Mouse (Mus musculus) kidney, adult 2 months (tissue): ENCODE results near the gene Mbtd1. TPM values are rescaled to one million over a fixed set of nuclear protein-coding genes. Genes with fewer than 3 reads are reported as not detected.

Source experiments
- DNase-seq: peaks from one replicate; pipeline ENCODE4 v3.0.0; 2021
- H3K27ac ChIP-seq: fragments of 200-500 bp; 2 replicates; pipeline ENCODE4 v1.5.1; 2012; ENCODE audit warnings: low read depth, low read length, control low read depth, inconsistent platforms; ENCODE audit not compliant: insufficient read depth
- H3K27me3 ChIP-seq: fragments of 200-500 bp; replicated peaks from 2 replicates; pipeline ENCODE4 v1.6.1; 2012; ENCODE audit warnings: mild to moderate bottlenecking, moderate library complexity, low read length, inconsistent platforms; ENCODE audit not compliant: control insufficient read depth, insufficient read depth
- H3K36me3 ChIP-seq: fragments of 200-500 bp; 2 replicates; pipeline ENCODE4 v1.6.1; 2012; ENCODE audit warnings: mild to moderate bottlenecking, moderate library complexity, low read length, inconsistent platforms; ENCODE audit not compliant: control insufficient read depth, insufficient read depth
- H3K4me1 ChIP-seq: fragments of 200-500 bp; 2 replicates; pipeline ENCODE4 v1.6.1; 2011; ENCODE audit warnings: low read length; ENCODE audit not compliant: control insufficient read depth, insufficient read depth
- H3K4me3 ChIP-seq: fragments of 200-500 bp; 2 replicates; pipeline ENCODE4 v1.5.1; 2011; ENCODE audit warnings: mild to moderate bottlenecking, low read depth, low read length, control low read depth; ENCODE audit not compliant: insufficient read depth
- CTCF ChIP-seq: fragments of 200-500 bp; conservative IDR thresholded peaks from 2 replicates; pipeline ENCODE4 v1.5.1; 2011; ENCODE audit warnings: low read depth, mild to moderate bottlenecking, control low read depth, low read length, moderate library complexity, mixed read lengths; ENCODE audit not compliant: insufficient read depth, insufficient read length
- POLR2A ChIP-seq: fragments of 200-500 bp; IDR thresholded peaks from one replicate; pipeline ENCODE4 v1.6.1; 2011; ENCODE audit warnings: low read depth, low read length, control low read depth
- WGBS: fragments of 180-500 bp; shearing (Covaris S2); methylation state at CpG from one replicate; pipeline ENCODE4 v1.1.7; 2018; 5-methylcytosine and 5-hydroxymethylcytosine counted together
- polyA plus RNA-seq: library from polyadenylated mRNA; depleted of rRNA; stranded (reverse); fragments of >200 nt; gene quantifications from 2 replicates; pipeline ENCODE4 v1.2.3, GENCODE M21; 2012; rRNA removed

The Mbtd1 gene
- polyA plus RNA-seq, 1 experiment: 5.1 TPM

DNA sequence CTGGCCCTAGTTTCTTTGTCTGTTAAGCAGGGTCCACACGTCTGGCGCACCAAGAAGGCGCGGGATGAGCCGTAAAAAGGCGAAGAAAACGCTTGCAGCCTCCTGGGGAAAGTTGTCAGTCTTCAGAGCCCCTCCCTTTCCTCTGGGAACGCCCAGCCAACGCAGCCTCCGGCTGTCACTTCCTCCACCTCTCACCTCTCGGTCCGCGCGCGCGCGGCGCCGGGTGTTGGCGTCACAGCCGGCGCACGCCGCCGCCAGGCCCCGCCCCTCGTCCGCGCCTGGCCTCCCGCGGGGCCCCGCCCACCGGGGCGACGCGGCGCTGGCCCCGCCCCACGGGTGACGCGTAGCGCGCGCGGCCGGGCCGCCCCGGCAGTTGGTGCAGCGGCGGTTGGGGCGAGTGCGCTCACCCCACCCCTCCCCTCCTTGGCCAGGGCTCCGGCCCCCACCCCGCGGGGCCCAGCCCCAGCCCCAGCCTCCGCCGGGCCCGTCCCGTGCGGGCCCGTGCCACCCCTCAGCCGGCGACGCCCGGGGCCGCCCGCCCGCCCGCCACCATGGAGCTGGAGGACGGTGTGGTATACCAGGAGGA, 110.2 kb downstream of the Mbtd1 start, which contains the start of gene Spag9:
Gene Spag9, plus strand, starts transcription at position 372 of the 586 bp plus-strand sequence.
- Histone ChIP-seq H3K36me3 (no peaks in the 10 kb centered on the region), H3K27me3 (no peaks in the 10 kb centered on the region), H3K4me3 (peak within 1 kb of the TSS; percentile 96), H3K4me1 (peaks cover 24% of the 10 kb centered on the region; the same call in 1 of the 2 replicates), H3K27ac (peak within 1 kb of the TSS; percentile 99)
- TF ChIP-seq POLR2A (peak; percentile 83), CTCF (no peak)
- WGBS: 1% methylated on average over 70 of the region's 70 CpGs
- peak; percentile 97 for DNase-seq

Other genes with a start within 250 kb of the Mbtd1 start
- 3.4 and 3.9 TPM in 2 replicates for gene Utp18, start 86 bp upstream of the Mbtd1 start, polyA plus RNA-seq
- 380 and 386 TPM in 2 replicates for gene Nme2, start 70.4 kb downstream of the Mbtd1 start, polyA plus RNA-seq
- 45.1 and 88.3 TPM in 2 replicates for gene Gm20390, start 82.4 kb downstream of the Mbtd1 start, polyA plus RNA-seq
- gene Nme1, start 82.7 kb downstream of the Mbtd1 start, polyA plus RNA-seq: 158 and 178 TPM in 2 replicates
- 19.1 and 24.6 TPM in 2 replicates for gene Spag9, start 110.2 kb downstream of the Mbtd1 start, polyA plus RNA-seq